Mouse (Mus musculus): ENCODE results near the gene Aldh3a2.

Gene Aldh3a2

GRCm38 (mm10) chr11:61271612-61272011, 4.3 kb upstream of the Aldh3a2 start:
- no peak for DNase-seq

GRCm38 (mm10) chr11:61270406-61270805, 3.1 kb upstream of the Aldh3a2 start:
- no peak for DNase-seq

GRCm38 (mm10) chr11:61268626-61269349, 1.5 kb upstream of the Aldh3a2 start:
- no peak for DNase-seq

GRCm38 (mm10) chr11:61263841-61264240, 3.4 kb downstream of the Aldh3a2 start:
- DNase-seq: no peak

- DNase-seq: no peak
These were observed 4.7 kb downstream of the Aldh3a2 start for GRCm38 (mm10) chr11:61262516-61262915.

- DNase-seq: no peak
These were observed 8.2 kb downstream of the Aldh3a2 start for GRCm38 (mm10) chr11:61259106-61259505.

- DNase-seq: no peak
These were observed 14.5 kb downstream of the Aldh3a2 start for GRCm38 (mm10) chr11:61252807-61253206.

GRCm38 (mm10) chr11:61251741-61252140, 15.5 kb downstream of the Aldh3a2 start:
- no peak for DNase-seq

- no peak for DNase-seq
These were observed 22.9 kb downstream of the Aldh3a2 start for GRCm38 (mm10) chr11:61244406-61244805.

GRCm38 (mm10) chr11:61236015-61236414, 31.2 kb downstream of the Aldh3a2 start:
- no peak for DNase-seq

GRCm38 (mm10) chr11:61234174-61234573, 33.1 kb downstream of the Aldh3a2 start:
- no peak for DNase-seq

- peak; percentile 55 for DNase-seq
These were observed 35.9 kb downstream of the Aldh3a2 start for GRCm38 (mm10) chr11:61231329-61231728.

GRCm38 (mm10) chr11:61228406-61228805, 38.9 kb downstream of the Aldh3a2 start:
- DNase-seq: peak; percentile 32

- peak; percentile 71 for DNase-seq
These were observed 39.4 kb downstream of the Aldh3a2 start for GRCm38 (mm10) chr11:61227816-61228215.

GRCm38 (mm10) chr11:61225941-61226412, 41.3 kb downstream of the Aldh3a2 start:
- peak; percentile 94 for DNase-seq

GRCm38 (mm10) chr11:61225511-61225910, 41.8 kb downstream of the Aldh3a2 start:
- DNase-seq: peak; percentile 33

- DNase-seq: no peak
These were observed 42.4 kb downstream of the Aldh3a2 start for GRCm38 (mm10) chr11:61224907-61225306.

- no peak for DNase-seq
These were observed 43.0 kb downstream of the Aldh3a2 start for GRCm38 (mm10) chr11:61224234-61224744.

GRCm38 (mm10) chr11:61222971-61223745, 44.1 kb downstream of the Aldh3a2 start:
- DNase-seq: no peak

- no peak for DNase-seq
These were observed 45.3 kb downstream of the Aldh3a2 start for GRCm38 (mm10) chr11:61222007-61222406.

- peak; percentile 38 for DNase-seq
These were observed 46.9 kb downstream of the Aldh3a2 start for GRCm38 (mm10) chr11:61220156-61220881.

GRCm38 (mm10) chr11:61215936-61216335, 51.3 kb downstream of the Aldh3a2 start:
- DNase-seq: no peak

- DNase-seq: no peak
These were observed 55.2 kb downstream of the Aldh3a2 start for GRCm38 (mm10) chr11:61212102-61212501.

Measured in cerebellum, adult 11 months (tissue).